Mouse (Mus musculus) bone marrow, adult 2 months (tissue): ENCODE results near the gene Stard3. TPM values are rescaled to one million over a fixed set of nuclear protein-coding genes. Genes with fewer than 3 reads are reported as not detected.

ENCODE experiments used
- H3K27ac ChIP-seq: fragments of 200-500 bp; 2 replicates; pipeline ENCODE4 v1.5.1; 2012; ENCODE audit warnings: low read depth, mild to moderate bottlenecking, control low read depth, inconsistent platforms, low read length; ENCODE audit not compliant: control insufficient read depth, poor library complexity, insufficient read depth
- H3K4me1 ChIP-seq: fragments of 200-500 bp; 2 replicates; pipeline ENCODE4 v1.6.1; 2011; ENCODE audit warnings: low read length; ENCODE audit not compliant: control insufficient read depth, insufficient read depth
- H3K4me3 ChIP-seq: fragments of 200-500 bp; replicated peaks from 2 replicates; pipeline ENCODE3; 2011; ENCODE audit warnings: mild to moderate bottlenecking, low read depth, low read length, control low read depth; ENCODE audit not compliant: control insufficient read depth
- CTCF ChIP-seq: fragments of 200-500 bp; IDR thresholded peaks from 2 replicates; pipeline ENCODE4 v1.5.1; 2011; ENCODE audit warnings: low read length, control low read depth; ENCODE audit not compliant: control insufficient read depth, insufficient read depth
- POLR2A ChIP-seq: fragments of 200-500 bp; IDR thresholded peaks from 2 replicates; pipeline ENCODE4 v1.6.1; 2011; ENCODE audit warnings: low read depth, mild to moderate bottlenecking, control low read depth, low read length, borderline replicate concordance; ENCODE audit not compliant: control insufficient read depth
- WGBS: fragments of 180-500 bp; shearing (Covaris S2); methylation state at CpG from one replicate; pipeline ENCODE4 v1.1.7; 2018; 5-methylcytosine and 5-hydroxymethylcytosine counted together
- polyA plus RNA-seq: library from polyadenylated mRNA; stranded (reverse); fragments of >200 nt; gene quantifications from 2 replicates; pipeline ENCODE4 v1.2.4, GENCODE M21; 2011; ENCODE audit warnings: low replicate concordance; ENCODE audit not compliant: missing spikeins, insufficient read depth, insufficient read length

Stard3 gene
- polyA plus RNA-seq, 1 experiment: 32.3 TPM

DNA sequence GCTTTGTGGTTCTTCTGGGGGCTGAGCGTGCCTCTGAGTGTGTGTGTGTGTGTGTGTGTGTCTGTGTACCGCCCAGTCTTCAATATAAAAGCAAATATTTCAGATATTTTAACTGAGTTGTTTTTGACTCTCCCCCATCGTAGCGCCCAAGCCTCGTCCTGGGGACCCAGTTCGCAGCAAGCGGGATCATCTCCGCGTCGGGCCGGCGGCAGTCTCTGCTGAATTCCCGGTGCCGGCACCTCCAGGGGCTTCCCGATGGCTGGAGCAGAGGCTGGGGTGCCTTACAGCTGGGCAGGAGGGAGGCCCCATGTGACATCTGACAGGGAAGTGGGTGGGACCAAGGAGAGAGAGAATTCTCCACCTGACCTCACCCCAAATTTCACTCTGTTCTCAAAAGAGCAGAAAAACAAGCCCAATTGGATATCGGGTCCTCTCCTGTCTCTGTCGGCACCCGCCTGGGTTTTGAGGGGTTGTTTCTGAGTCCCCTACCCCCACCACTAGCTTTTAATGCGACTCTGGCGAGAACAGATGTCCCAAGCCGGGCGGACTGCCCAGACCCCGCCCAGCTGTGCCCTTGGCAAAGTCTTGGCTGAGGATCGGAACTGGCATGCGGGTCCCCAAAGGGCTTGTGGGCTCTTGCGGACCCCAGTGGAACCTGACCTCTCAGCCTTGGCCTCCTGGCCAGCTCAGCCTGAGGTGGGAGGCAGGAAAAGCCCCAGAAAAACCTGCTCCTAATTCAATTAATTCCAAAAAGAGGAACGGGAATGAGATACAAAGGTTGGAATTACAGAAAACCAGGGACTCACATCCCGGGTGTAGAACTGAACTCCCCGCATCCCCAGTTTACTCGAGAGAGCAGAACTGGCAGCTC, 37.1 kb upstream of the Stard3 start:
- no peak overlapping the region for H3K4me3 ChIP-seq
- no peaks in the 10 kb centered on the region for H3K4me1 ChIP-seq
- no peak overlapping the region for H3K27ac ChIP-seq
- 6% methylated on average over 30 of the region's 30 CpGs for WGBS
- TF ChIP-seq POLR2A (no peak), CTCF (no peak)

GRCm38 (mm10) chr11:98321677-98322003, 36.5 kb upstream of the Stard3 start:
- TF ChIP-seq CTCF (no peak), POLR2A (no peak)
- Histone ChIP-seq H3K27ac (no peak overlapping the region), H3K4me3 (no peak overlapping the region), H3K4me1 (no peaks in the 10 kb centered on the region)
- 5% methylated on average over 5 of the region's 5 CpGs for WGBS

- Histone ChIP-seq H3K4me1 (no peaks in the 10 kb centered on the region), H3K4me3 (no peak overlapping the region), H3K27ac (no peak overlapping the region)
- 0% methylated on average over 1 of the region's 1 CpGs for WGBS
- TF ChIP-seq CTCF: no peak
These were observed 36.0 kb upstream of the Stard3 start for GRCm38 (mm10) chr11:98322159-98322558.

GRCm38 (mm10) chr11:98323136-98323866, 34.9 kb upstream of the Stard3 start:
- H3K4me1 ChIP-seq: no peaks in the 10 kb centered on the region
- 8% methylated on average over 10 of the region's 10 CpGs for WGBS
- no peak for TF ChIP-seq POLR2A
- TF ChIP-seq CTCF: no peak

GRCm38 (mm10) chr11:98323933-98324332, 34.2 kb upstream of the Stard3 start:
- TF ChIP-seq CTCF (no peak), POLR2A (no peak)
- Histone ChIP-seq H3K4me3 (no peak overlapping the region), H3K4me1 (no peaks in the 10 kb centered on the region), H3K27ac (no peak overlapping the region)
- 4% methylated on average over 9 of the region's 9 CpGs for WGBS

More at GRCm38 (mm10) chr11:98323136-98323866, 34.9 kb upstream of the Stard3 start:
- Histone ChIP-seq H3K27ac (no peak overlapping the region), H3K4me3 (no peak overlapping the region)

- no peak overlapping the region for H3K4me3 ChIP-seq
- no peaks in the 10 kb centered on the region for H3K4me1 ChIP-seq
- WGBS: 8% methylated on average over 14 of the region's 14 CpGs
- no peak for TF ChIP-seq POLR2A
- TF ChIP-seq CTCF: no peak
- H3K27ac ChIP-seq: no peak overlapping the region; the same call in 1 of the 2 replicates
These were observed 32.9 kb upstream of the Stard3 start for GRCm38 (mm10) chr11:98325191-98325820.

- 9% methylated on average over 21 of the region's 22 CpGs for WGBS
- H3K4me3 ChIP-seq: no peak overlapping the region
- no peaks in the 10 kb centered on the region for H3K4me1 ChIP-seq
- TF ChIP-seq POLR2A: no peak
- TF ChIP-seq CTCF: no peak
- no peak overlapping the region; the same call in 1 of the 2 replicates for H3K27ac ChIP-seq
These were observed 32.3 kb upstream of the Stard3 start for GRCm38 (mm10) chr11:98325821-98326218.

GRCm38 (mm10) chr11:98326741-98327135, 31.4 kb upstream of the Stard3 start:
- no peak overlapping the region for H3K4me3 ChIP-seq
- H3K27ac ChIP-seq: no peak overlapping the region
- TF ChIP-seq POLR2A (no peak), CTCF (no peak)
- WGBS: 2% methylated on average over 19 of the region's 19 CpGs
- H3K4me1 ChIP-seq: no peaks in the 10 kb centered on the region
